Mouse (Mus musculus): ENCODE measurements around the gene Junb. TPM values are rescaled to one million over a fixed set of nuclear protein-coding genes. Genes with fewer than 3 reads are reported as not detected.

The Junb gene
- total and polyA plus RNA-seq, 3 experiments = 41.6 to 72.7 TPM; not detected in 1

- Histone ChIP-seq H3K36me3 (ENCODE audit: control insufficient read depth in 1 of 2, insufficient read depth in 2 of 2, low read length in 2 of 2) (peaks cover 0 to 43% of the 10 kb centered on the region in 2 experiments; a peak in 2 of 4 replicates), H3K27me3 (ENCODE audit: control insufficient read depth in 1 of 2, insufficient read depth in 2 of 2, low read length in 2 of 2) (no peaks in the 10 kb centered on the region), H3K79me2 (ENCODE audit: control insufficient read depth, insufficient read depth, low read length, poor library complexity) (peaks cover 23% of the 10 kb centered on the region), H3K9ac (ENCODE audit: control insufficient read depth, low read depth, low read length, poor library complexity, severe bottlenecking) (peak overlapping the region; percentile 83), H3K4me3 (ENCODE audit: control insufficient read depth in 1 of 2, insufficient read depth in 1 of 2, low read depth in 2 of 2, low read length in 2 of 2) (peak overlapping the region in 1 of 2 experiments; percentile 4; a peak in 2 of 4 replicates), H3K27ac (ENCODE audit: control insufficient read depth, low read depth, low read length) (peak overlapping the region; percentile 99), H3K4me1 (ENCODE audit: control insufficient read depth in 1 of 2, insufficient read depth in 2 of 2, low read length in 2 of 2) (peaks cover 11 to 59% of the 10 kb centered on the region in 2 experiments), H3K9me3 (replicated peaks; ENCODE audit: insufficient read depth, low read length) (no peaks in the 10 kb centered on the region)
- peak; percentile 51 for DNase-seq (ENCODE audit: low read depth, low spot score)
- TF ChIP-seq CHD2 (IDR thresholded peaks at IDR 0.05; ENCODE audit: low read length) (peak; percentile 24), EP300 (IDR thresholded peaks at IDR 0.05; ENCODE audit: low read depth in 1 of 2, low read length in 2 of 2) (0 out of 4 replicates have a peak, but pooled peaks of 1 of the 2 experiments have one; percentile 8), KAT2A (conservative IDR thresholded peaks at IDR 0.05; ENCODE audit: low read depth, low read length) (no peak)
These were observed 3.4 kb upstream of the Junb start for GRCm38 (mm10) chr8:84981644-84982498.

GRCm38 (mm10) chr8:84980622-84981358, 2.3 kb upstream of the Junb start:
- Histone ChIP-seq H3K27ac (ENCODE audit: control insufficient read depth, low read depth, low read length) (peak overlapping the region; percentile 99), H3K4me3 (ENCODE audit: control insufficient read depth in 1 of 2, insufficient read depth in 1 of 2, low read depth in 2 of 2, low read length in 2 of 2) (peak overlapping the region; percentile 52 to 64), H3K27me3 (ENCODE audit: control insufficient read depth in 1 of 2, insufficient read depth in 2 of 2, low read length in 2 of 2) (no peaks in the 10 kb centered on the region), H3K4me1 (ENCODE audit: control insufficient read depth in 1 of 2, insufficient read depth in 2 of 2, low read length in 2 of 2) (peaks cover 11 to 55% of the 10 kb centered on the region in 2 experiments), H3K79me2 (ENCODE audit: control insufficient read depth, insufficient read depth, low read length, poor library complexity) (peaks cover 28% of the 10 kb centered on the region), H3K9me3 (replicated peaks; ENCODE audit: insufficient read depth, low read length) (no peaks in the 10 kb centered on the region), H3K36me3 (ENCODE audit: control insufficient read depth in 1 of 2, insufficient read depth in 2 of 2, low read length in 2 of 2) (peaks cover 0 to 42% of the 10 kb centered on the region in 2 experiments; a peak in 2 of 4 replicates), H3K9ac (ENCODE audit: control insufficient read depth, low read depth, low read length, poor library complexity, severe bottlenecking) (peak overlapping the region; percentile 83)
- peak; percentile 81; the same call in 1 of the 2 replicates for TF ChIP-seq MYC (IDR thresholded peaks at IDR 0.05; ENCODE audit: low read depth, low read length)
- TF ChIP-seq MAFK (IDR thresholded peaks at IDR 0.05; ENCODE audit: borderline replicate concordance, low read depth, low read length) = no peak
- peak in 1 of 2 experiments; percentile 54; a peak in 2 of 4 replicates for TF ChIP-seq POLR2A (IDR thresholded peaks at IDR 0.05; ENCODE audit: control insufficient read depth in 1 of 2, insufficient read depth in 1 of 2, low read depth in 1 of 2, low read length in 2 of 2, poor library complexity in 1 of 2)
- peak; percentile 35; the same call in 1 of the 2 replicates for TF ChIP-seq RCOR1 (IDR thresholded peaks at IDR 0.05; ENCODE audit: low read depth, low read length)
- peak; percentile 78 for TF ChIP-seq ETS1 (IDR thresholded peaks at IDR 0.05; ENCODE audit: low read depth, low read length)
- TF ChIP-seq MEF2A (IDR thresholded peaks at IDR 0.05; ENCODE audit: extremely low read depth, insufficient replicate concordance, low read depth, low read length, poor library complexity, severe bottlenecking) = no peak
- TF ChIP-seq EP300 (IDR thresholded peaks at IDR 0.05; ENCODE audit: low read depth in 1 of 2, low read length in 2 of 2) = peak; percentile 38 to 45; a peak in 3 of 4 replicates
- TF ChIP-seq TBP (IDR thresholded peaks at IDR 0.05; ENCODE audit: low read depth, low read length) = peak; percentile 64
- TF ChIP-seq MXI1 (IDR thresholded peaks at IDR 0.05; ENCODE audit: low read depth, low read length) = peak; percentile 83
- TF ChIP-seq TCF12 (IDR thresholded peaks at IDR 0.05; ENCODE audit: low read depth, low read length) = peak; percentile 40; the same call in 1 of the 2 replicates
- TF ChIP-seq ZMIZ1 (IDR thresholded peaks at IDR 0.05; ENCODE audit: low read depth, low read length) = no peak; the same call in 1 of the 2 replicates
- 0 out of 2 replicates have a peak, but pooled peaks have one; percentile 78 for TF ChIP-seq UBTF (IDR thresholded peaks at IDR 0.05; ENCODE audit: borderline replicate concordance, insufficient read depth, low read depth, low read length)
- TF ChIP-seq SIN3A (IDR thresholded peaks at IDR 0.05; ENCODE audit: low read length) = peak; percentile 64
- peak; percentile 24; the same call in 1 of the 2 replicates for TF ChIP-seq MAX (IDR thresholded peaks at IDR 0.05; ENCODE audit: low read length)
- TF ChIP-seq MYB (IDR thresholded peaks at IDR 0.05; ENCODE audit: low read depth, low read length) = no peak
- peak; percentile 2; the same call in 1 of the 2 replicates for TF ChIP-seq ELF1 (IDR thresholded peaks at IDR 0.05; ENCODE audit: low read depth, low read length)
- peak; percentile 62 for TF ChIP-seq CHD2 (IDR thresholded peaks at IDR 0.05; ENCODE audit: low read length)
- TF ChIP-seq NELFE (IDR thresholded peaks at IDR 0.05; ENCODE audit: low read depth, low read length) = peak; percentile 39; the same call in 1 of the 2 replicates
- peak; percentile 45; the same call in 1 of the 2 replicates for TF ChIP-seq HCFC1 (IDR thresholded peaks at IDR 0.05; ENCODE audit: low read depth, low read length)
- no peak for TF ChIP-seq USF2 (IDR thresholded peaks at IDR 0.05; ENCODE audit: borderline replicate concordance in 1 of 2, insufficient read depth in 1 of 2, low read depth in 1 of 2, low read length in 2 of 2)
- DNase-seq (ENCODE audit: low read depth, low spot score) = peak; percentile 91
